Comparison of ENCODE assay signal across 8 mouse cellular contexts in the genomic region with DNA sequence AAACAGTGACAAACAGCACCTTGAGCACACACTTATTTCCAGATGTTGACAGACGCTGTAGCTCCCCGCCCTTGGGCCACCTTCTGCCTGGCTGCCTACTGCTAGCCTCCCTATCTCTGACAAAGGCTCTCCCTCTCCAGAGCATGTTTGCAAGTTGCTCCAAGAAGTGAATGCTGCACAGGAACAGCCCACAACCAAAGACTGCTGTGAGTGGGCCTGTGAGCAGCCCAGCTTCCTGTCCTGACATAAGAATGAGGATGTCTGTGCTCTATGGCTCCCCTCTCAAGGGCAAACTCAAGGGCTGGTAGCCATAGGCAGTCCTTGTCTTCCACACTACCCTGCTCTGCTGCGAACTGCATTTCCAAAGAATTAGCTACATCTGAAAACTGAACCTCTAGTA.
A peak's percentile ranks its signal among the peaks of the same experiment; 100 is the strongest.
DNase-seq lines count a peak whose midpoint lies in the region; ATAC-seq and TF ChIP-seq lines count a peak whose summit lies in the region.

No protein-coding gene starts in this region.

- no peak overlapping the region for H3K4me3 ChIP-seq in kidney, adult 2 months (ENCODE audit: insufficient read depth, low read depth, low read length)
- no peak overlapping the region for H3K4me3 ChIP-seq in intestine, embryonic 15.5 days (replicated peaks)
- no peak overlapping the region for H3K4me3 ChIP-seq in stomach, embryonic 16.5 days (replicated peaks; ENCODE audit: low read length)

- 78% methylated on average over 3 of the region's 3 CpGs for WGBS in kidney, adult 2 months
- 91% methylated on average over 3 of the region's 3 CpGs for WGBS in intestine, embryonic 15.5 days
- WGBS in stomach, embryonic 16.5 days: 85% methylated on average over 3 of the region's 3 CpGs

- ATAC-seq in intestine, embryonic 15.5 days: no peak
- ATAC-seq in stomach, embryonic 16.5 days (ENCODE audit: insufficient read depth, low FRiP score): no peak

- no peak overlapping the region for H3K4me2 ChIP-seq in intestine, embryonic 15.5 days (replicated peaks)
- no peak overlapping the region for H3K4me2 ChIP-seq in stomach, embryonic 16.5 days (ENCODE audit: low read depth, low read length)

- no peak for TF ChIP-seq CTCF in kidney, adult 2 months (conservative IDR thresholded peaks at IDR 0.05; ENCODE audit: insufficient read depth, insufficient read length, low read depth, low read length)

- H3K27me3 ChIP-seq in kidney, adult 2 months (replicated peaks; ENCODE audit: control insufficient read depth, insufficient read depth, low read length): no peaks in the 10 kb centered on the region
- H3K27me3 ChIP-seq in intestine, embryonic 15.5 days (replicated peaks): no peaks in the 10 kb centered on the region
- H3K27me3 ChIP-seq in stomach, embryonic 16.5 days (ENCODE audit: control insufficient read depth, insufficient read depth, low read length): no peaks in the 10 kb centered on the region

- 0 out of 2 replicates have a peak overlapping the region, but pooled peaks have one; percentile 28 for H3K27ac ChIP-seq in kidney, adult 2 months (ENCODE audit: insufficient read depth, low read depth, low read length)
- peak overlapping the region; percentile 71 for H3K27ac ChIP-seq in intestine, embryonic 15.5 days
- H3K27ac ChIP-seq in stomach, embryonic 16.5 days (ENCODE audit: low read length): peak overlapping the region; percentile 82

- TF ChIP-seq POLR2A in kidney, adult 2 months (IDR thresholded peaks at IDR 0.05; ENCODE audit: low read depth, low read length): no peak

- no peaks in the 10 kb centered on the region for H3K9me3 ChIP-seq in intestine, embryonic 15.5 days
- no peaks in the 10 kb centered on the region for H3K9me3 ChIP-seq in stomach, embryonic 16.5 days (replicated peaks; ENCODE audit: control insufficient read depth, low read length)

- H3K36me3 ChIP-seq in kidney, adult 2 months (ENCODE audit: control insufficient read depth, insufficient read depth, low read length): peaks cover 4% of the 10 kb centered on the region
- 0 out of 2 replicates have a peak, but pooled peaks cover 4% of the 10 kb centered on the region for H3K36me3 ChIP-seq in intestine, embryonic 15.5 days
- H3K36me3 ChIP-seq in stomach, embryonic 16.5 days (ENCODE audit: control insufficient read depth, insufficient read depth, low read length): no peaks in the 10 kb centered on the region; the same call in 1 of the 2 replicates

- no peak for DNase-seq in kidney, adult 2 months
- DNase-seq in kidney, adult 9 months: no peak
- peak; percentile 11 for DNase-seq in thymus, postnatal 14 days
- no peak for DNase-seq in thymus, postnatal 36 days
- no peak for DNase-seq in urinary bladder, adult 2 months (ENCODE audit: low spot score)
- no peak for DNase-seq in thymus, adult 18-20 months

- peaks cover 4% of the 10 kb centered on the region; the same call in 1 of the 2 replicates for H3K4me1 ChIP-seq in kidney, adult 2 months (ENCODE audit: control insufficient read depth, insufficient read depth, low read length)
- peaks cover 14% of the 10 kb centered on the region for H3K4me1 ChIP-seq in intestine, embryonic 15.5 days (replicated peaks)
- peaks cover 34% of the 10 kb centered on the region for H3K4me1 ChIP-seq in stomach, embryonic 16.5 days (ENCODE audit: control insufficient read depth, insufficient read depth, low read length)

- no peak overlapping the region for H3K9ac ChIP-seq in intestine, embryonic 15.5 days
- peak overlapping the region; percentile 20; the same call in 1 of the 2 replicates for H3K9ac ChIP-seq in stomach, embryonic 16.5 days (ENCODE audit: low read length)

Comparison
In these comparisons a context has a peak if more than half of its experiments do, and no peak if none do; other contexts are left out.
1. H3K27ac ChIP-seq: peak in every context shown above with its lines; median percentile 82 in stomach, embryonic 16.5 days; 71 in intestine, embryonic 15.5 days; 28 in kidney, adult 2 months.